Mouse (Mus musculus) leukemia stem cell, adult 10-12 weeks (primary cell): ENCODE results near the gene Olfr551. TPM values are rescaled to one million over a fixed set of nuclear protein-coding genes. Genes with fewer than 3 reads are reported as not detected.

Experiments used
- polyA plus RNA-seq: library from polyadenylated mRNA; stranded (reverse); fragments of >175 nt; gene quantifications from 2 replicates; pipeline ENCODE4 v1.2.3, GENCODE M21; 2012; ENCODE audit warnings: low replicate concordance

The Olfr551 gene
- polyA plus RNA-seq = not detected in 2 replicates

GRCm38 (mm10) chr7:102591786-102592185 is at the start of gene Olfr551:
Olfr551 (minus strand) TSS chr7:102591886.

GRCm38 (mm10) chr7:102638132-102638531 is 46.4 kb upstream of the Olfr551 start, which contains the start of gene Olfr554:
Olfr554 (plus strand) TSS chr7:102638432.

GRCm38 (mm10) chr7:102618118-102618517 is 26.4 kb upstream of the Olfr551 start, which contains the start of gene Olfr553:
Olfr553 (minus strand) TSS chr7:102618218.

GRCm38 (mm10) chr7:102597378-102598031 is 5.8 kb upstream of the Olfr551 start, which contains the start of gene Olfr552:
Olfr552 (plus strand) TSS chr7:102597770.

GRCm38 (mm10) chr7:102571142-102571541 is 20.5 kb downstream of the Olfr551 start, which contains the start of gene Olfr550:
Olfr550 (plus strand) TSS chr7:102571442.

DNA sequence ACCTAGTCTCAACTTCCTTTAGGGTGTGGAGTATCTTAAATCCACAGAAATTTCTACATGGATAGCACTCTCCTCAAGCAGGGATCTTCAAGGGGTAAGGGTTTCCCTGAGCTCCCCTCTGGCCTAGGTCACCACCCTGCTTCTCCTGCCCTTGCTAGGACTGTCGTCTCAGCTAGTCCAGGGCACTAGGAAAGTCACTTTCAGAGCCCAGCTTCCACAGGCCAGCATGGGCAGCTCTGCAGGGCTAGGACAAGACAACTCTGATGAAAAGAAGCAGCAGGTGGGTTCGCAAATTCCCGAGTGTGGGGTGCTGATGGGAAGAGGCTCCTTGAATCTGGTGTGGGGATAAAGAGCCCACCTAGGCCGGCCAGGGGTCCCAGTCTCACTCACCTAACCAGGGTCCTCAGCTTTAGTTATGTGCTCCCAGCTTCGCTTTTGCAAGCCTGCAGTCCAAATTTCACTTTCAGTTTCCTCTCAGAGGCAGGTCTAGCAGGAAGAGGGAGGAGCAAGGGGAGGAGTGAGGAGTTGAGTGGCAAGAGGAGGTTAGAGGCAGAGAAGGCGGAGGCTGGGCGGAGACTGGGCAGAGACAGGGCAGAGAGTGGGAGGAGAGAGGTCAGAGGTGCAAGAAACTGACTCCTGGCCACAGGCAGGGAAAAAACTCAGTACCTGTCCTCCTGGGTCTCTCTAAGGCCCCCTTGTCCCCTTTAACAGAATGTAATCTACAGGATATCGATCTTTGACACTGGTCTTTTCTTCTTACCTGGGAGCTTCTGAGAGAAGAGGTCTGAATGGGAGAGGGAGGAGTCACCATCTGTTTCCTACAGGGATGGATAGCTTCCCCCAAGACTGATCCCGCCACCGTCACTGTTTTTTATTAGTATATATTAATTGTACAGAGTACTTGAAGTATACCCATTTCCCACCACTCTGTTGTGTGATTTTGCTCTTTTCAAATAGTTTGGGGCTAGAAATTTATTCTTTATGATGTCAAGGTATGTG is 26.4 kb downstream of the Olfr551 start, which contains the start of gene Trim21:
TSS of gene Trim21 (minus strand) at position 488 of the 999 bp plus-strand sequence.

GRCm38 (mm10) chr7:102549570-102549969 is 42.1 kb downstream of the Olfr551 start, which contains the start of gene Olfr549:
Olfr549 (plus strand) TSS chr7:102549870.

DNA sequence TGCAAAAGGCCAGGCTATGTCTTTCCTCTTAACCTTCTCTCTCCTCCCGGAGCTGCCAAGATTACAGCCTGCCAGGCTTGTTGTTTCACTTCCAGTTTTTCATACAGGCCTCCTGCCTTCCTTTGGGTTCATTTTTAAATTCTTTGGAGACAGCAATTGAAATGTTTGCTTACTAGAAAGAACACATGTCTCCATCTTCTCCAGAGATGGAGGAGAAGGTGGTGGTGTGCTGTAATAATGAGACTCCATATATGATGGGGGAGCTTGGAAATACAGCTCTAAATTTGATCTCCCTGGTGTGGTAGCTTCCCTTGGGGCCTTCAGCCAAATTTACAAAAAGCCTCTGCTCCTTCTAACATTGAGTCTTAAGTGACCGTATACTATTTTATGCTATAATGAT is 51.1 kb downstream of the Olfr551 start, which contains the start of gene Olfr548-ps1:
TSS of gene Olfr548-ps1 (plus strand) at position 301 of the 400 bp plus-strand sequence.

DNA sequence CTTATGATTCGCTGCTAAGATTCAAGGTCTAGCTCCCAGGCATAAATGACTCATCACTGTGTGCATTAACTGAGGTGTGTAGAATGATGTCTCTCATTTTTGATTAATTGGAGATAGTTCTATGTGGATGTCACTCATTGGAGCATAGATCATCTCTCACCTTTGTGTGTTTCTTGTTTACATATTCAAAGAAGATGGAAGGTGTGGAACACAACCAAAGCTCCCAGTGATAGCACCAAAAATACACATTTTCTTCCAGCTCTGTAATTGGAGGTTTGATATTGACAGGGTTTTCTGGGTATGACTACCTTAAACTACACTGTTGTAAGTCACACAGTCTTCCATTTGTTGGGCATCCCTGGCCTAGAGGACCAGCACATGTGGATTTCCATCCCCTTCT is 57.2 kb downstream of the Olfr551 start, which contains the start of gene Olfr547:
TSS of gene Olfr547 (plus strand) at position 301 of the 400 bp plus-strand sequence.

Other genes starting within 250 kb of the Olfr551 start
- gene Rrm1, start 150.2 kb downstream of the Olfr551 start, polyA plus RNA-seq = 19.3 and 87.3 TPM in 2 replicates
- not detected in 2 replicates for gene Olfr543, start 110.2 kb downstream of the Olfr551 start, polyA plus RNA-seq
- gene Olfr544, start 103.6 kb downstream of the Olfr551 start, polyA plus RNA-seq = not detected in 2 replicates
- gene Olfr545, start 92.3 kb downstream of the Olfr551 start, polyA plus RNA-seq = not detected in 2 replicates
- not detected in 2 replicates for gene Olfr547, start 57.1 kb downstream of the Olfr551 start, polyA plus RNA-seq
- gene Olfr548-ps1, start 51.0 kb downstream of the Olfr551 start, polyA plus RNA-seq = not detected in 2 replicates
- not detected in 2 replicates for gene Olfr549, start 42.0 kb downstream of the Olfr551 start, polyA plus RNA-seq
- gene Trim21, start 26.4 kb downstream of the Olfr551 start, polyA plus RNA-seq = 2.1 and 6.2 TPM in 2 replicates
- gene Olfr550, start 20.4 kb downstream of the Olfr551 start, polyA plus RNA-seq = not detected in 2 replicates
- gene Olfr552, start 5.9 kb upstream of the Olfr551 start, polyA plus RNA-seq = 0.06 TPM in 1 of 2 replicates, not detected in the other
- gene Olfr553, start 26.3 kb upstream of the Olfr551 start, polyA plus RNA-seq = 0.37 TPM in 1 of 2 replicates, not detected in the other
- gene Olfr554, start 46.5 kb upstream of the Olfr551 start, polyA plus RNA-seq = 0.07 TPM in 1 of 2 replicates, not detected in the other
- gene Olfr555, start 66.9 kb upstream of the Olfr551 start, polyA plus RNA-seq = not detected in 2 replicates
- not detected in 2 replicates for gene Olfr556, start 73.0 kb upstream of the Olfr551 start, polyA plus RNA-seq
- 0.35 and 1.2 TPM in 2 replicates for gene Trim68, start 95.4 kb upstream of the Olfr551 start, polyA plus RNA-seq
- not detected in 2 replicates for gene Olfr557, start 104.0 kb upstream of the Olfr551 start, polyA plus RNA-seq
- not detected in 2 replicates for gene Olfr558, start 110.3 kb upstream of the Olfr551 start, polyA plus RNA-seq
- gene Olfr33, start 127.2 kb upstream of the Olfr551 start, polyA plus RNA-seq = not detected in 2 replicates
- not detected in 2 replicates for gene Olfr559, start 135.6 kb upstream of the Olfr551 start, polyA plus RNA-seq
- gene Olfr560, start 167.5 kb upstream of the Olfr551 start, polyA plus RNA-seq = not detected in 2 replicates
- not detected in 2 replicates for gene Olfr78, start 167.6 kb upstream of the Olfr551 start, polyA plus RNA-seq
- not detected in 2 replicates for gene Olfr561, start 179.3 kb upstream of the Olfr551 start, polyA plus RNA-seq
- gene Olfr564, start 211.6 kb upstream of the Olfr551 start, polyA plus RNA-seq = not detected in 2 replicates